Mouse (Mus musculus) spleen, postnatal 36 days (tissue): Measurements from ENCODE around the gene Misp.

Source experiments
- DNase-seq, 2 experiments: peaks; one replicate each; pipeline ENCODE4 v3.0.0; 2022; ENCODE audit warnings: low spot score in 2 of 2, mixed read lengths in 1 of 2

The Misp gene

DNA sequence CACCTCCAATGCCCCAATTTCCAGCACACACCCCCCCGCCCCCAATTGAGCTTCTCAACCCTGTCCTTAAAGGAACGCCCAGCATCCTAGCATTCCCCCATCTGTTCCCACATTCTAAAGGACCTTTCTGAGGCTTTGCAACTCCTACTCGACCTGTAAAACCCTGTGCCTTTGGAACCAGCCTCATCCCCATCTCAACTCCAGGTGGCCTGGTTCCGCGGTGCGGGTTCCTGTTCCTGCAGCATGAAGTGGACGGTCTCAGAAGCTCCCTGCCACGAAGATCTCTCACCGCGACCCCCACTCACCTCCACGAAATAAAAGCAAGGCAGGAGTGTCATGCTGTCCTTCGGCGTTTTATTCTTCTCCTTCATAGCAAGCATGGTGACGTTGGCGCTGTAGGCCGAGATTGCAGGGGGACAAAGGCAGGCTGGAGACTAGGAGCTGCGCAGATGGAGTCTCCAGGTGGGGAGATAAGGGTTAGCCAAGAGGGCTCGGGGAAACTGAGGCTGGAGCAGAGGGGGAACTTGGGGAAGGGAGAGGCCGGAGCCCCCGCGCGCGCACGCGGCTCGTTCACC, 53.0 kb downstream of the Misp start:
- DNase-seq, result no peak

DNA sequence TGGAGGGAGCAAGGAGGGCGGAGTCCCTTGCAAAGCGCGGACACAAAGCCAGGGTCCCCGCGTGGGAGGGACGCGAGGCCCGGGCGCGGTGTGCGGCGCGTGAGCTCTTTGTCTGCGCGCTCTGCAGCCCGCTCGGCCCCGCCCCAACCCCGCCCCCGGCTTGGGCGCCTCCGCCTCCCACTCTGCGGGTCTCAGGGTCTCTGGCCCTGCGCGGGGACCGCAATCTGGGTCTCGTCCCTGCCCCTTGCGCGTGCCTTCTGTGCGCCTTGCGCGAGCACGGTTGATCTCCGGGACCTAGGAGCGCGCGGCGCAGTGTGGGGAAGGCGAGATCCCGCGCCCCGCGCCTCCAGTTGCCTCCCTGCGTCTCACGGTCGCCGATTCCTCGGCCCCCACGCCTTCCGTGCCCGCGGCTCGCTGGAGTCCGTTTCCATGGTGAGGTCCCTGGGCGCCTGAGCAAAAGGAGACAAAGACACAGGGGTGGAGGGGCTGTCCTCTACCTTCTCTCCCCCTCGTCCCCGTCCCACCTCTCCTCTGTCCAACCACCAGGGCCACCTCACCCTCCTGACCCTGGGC, 53.6 kb downstream of the Misp start, which contains the start of the genes Prtn3 and Plppr3:
Gene Prtn3, plus strand, starts transcription at position 187 of the 573 bp plus-strand sequence.
Gene Plppr3, minus strand, starts transcription at position 345 of the 573 bp plus-strand sequence.
- DNase-seq, result no peak

DNA sequence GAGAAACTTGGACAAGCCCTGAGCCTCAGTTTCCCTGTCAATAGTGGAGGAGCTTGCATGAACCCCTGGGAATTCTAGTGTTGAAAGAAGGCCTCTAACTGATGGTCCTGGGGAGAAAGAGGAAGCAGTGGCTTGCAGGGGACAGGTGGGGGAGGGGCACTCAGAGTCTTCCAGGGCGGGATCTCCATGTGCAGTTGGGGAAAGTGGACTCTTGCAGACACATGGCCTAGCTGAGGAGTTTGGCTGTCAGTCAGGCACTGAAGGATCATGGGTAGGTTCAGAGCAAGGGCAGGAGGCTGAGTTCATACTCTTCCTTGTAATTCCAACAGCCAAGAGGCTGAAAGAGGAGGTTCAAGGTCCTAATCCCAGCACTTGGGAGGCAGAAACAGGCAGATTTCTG, 56.4 kb downstream of the Misp start:
- no peak for DNase-seq

DNA sequence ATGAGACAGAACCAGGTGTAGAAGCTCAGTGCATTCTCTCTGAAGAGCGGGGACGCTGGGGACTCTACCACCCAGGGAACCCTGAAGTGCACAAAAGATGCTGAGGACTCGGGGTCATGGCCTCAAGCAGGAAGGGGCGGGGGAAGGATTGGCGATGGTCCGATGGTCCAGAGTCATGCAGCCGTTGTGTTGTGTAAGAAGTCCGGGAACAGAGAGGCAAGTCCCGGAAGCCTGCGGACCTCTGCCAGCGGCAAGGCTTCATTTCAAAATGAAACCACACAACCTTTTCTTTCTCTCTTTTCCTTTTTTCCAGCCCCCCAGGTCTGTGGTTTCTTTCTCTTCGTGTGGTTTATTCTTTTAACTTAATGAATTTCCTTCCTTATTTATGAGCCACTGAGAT, 57.0 kb downstream of the Misp start:
- peak in 1 of 2 experiments; percentile 51 for DNase-seq

DNA sequence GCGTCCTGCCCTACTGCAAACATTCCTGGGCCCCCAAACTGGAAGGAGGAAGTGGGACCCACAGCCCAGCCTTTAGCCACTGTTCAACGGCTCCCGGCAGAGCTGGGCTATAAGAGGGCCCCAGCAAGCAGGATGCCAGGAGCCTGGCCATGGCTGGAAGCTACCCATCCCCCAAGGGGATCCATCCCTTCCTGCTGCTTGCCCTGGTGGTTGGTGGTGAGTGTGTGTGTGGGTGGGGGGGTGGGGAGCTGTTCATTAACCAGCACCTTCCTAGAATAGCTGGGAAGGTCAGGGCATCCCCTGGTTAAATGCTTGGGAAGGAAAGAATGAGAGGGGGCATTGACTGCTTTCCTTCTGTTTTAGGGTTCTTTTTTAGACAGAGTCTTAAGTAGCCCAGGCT, 58.7 kb downstream of the Misp start:
- no peak for DNase-seq
